Mouse (Mus musculus) adrenal gland, adult (tissue): ENCODE results near the gene Sorcs1.

Experiments used
- DNase-seq, 2 experiments: peaks; one replicate each; pipeline ENCODE4 v3.0.0; 2022 to 2023; ENCODE audit warnings: low spot score in 1 of 2; ENCODE audit not compliant: inconsistent age in 2 of 2

Sorcs1 gene

GRCm38 (mm10) chr19:50294205-50294604, 384.2 kb downstream of the Sorcs1 start:
- DNase-seq, result no peak

GRCm38 (mm10) chr19:50264450-50264849, 414.0 kb downstream of the Sorcs1 start:
- peak; percentile 15 to 72 for DNase-seq

- peak; percentile 5 to 67 for DNase-seq
Measured at GRCm38 (mm10) chr19:50258718-50259413, 419.6 kb downstream of the Sorcs1 start.

- no peak for DNase-seq
Measured at GRCm38 (mm10) chr19:50220476-50220875, 458.0 kb downstream of the Sorcs1 start.

GRCm38 (mm10) chr19:50214466-50215228, 463.8 kb downstream of the Sorcs1 start:
- DNase-seq, result no peak

- DNase-seq, result no peak
Measured at GRCm38 (mm10) chr19:50210456-50210855, 468.0 kb downstream of the Sorcs1 start.

GRCm38 (mm10) chr19:50204341-50204740, 474.1 kb downstream of the Sorcs1 start:
- no peak for DNase-seq

- no peak for DNase-seq
Measured at GRCm38 (mm10) chr19:50196592-50196991, 481.9 kb downstream of the Sorcs1 start.

- peak in 1 of 2 experiments; percentile 16 for DNase-seq
Measured at GRCm38 (mm10) chr19:50185769-50186715, 492.4 kb downstream of the Sorcs1 start.

GRCm38 (mm10) chr19:50184901-50185623, 493.4 kb downstream of the Sorcs1 start:
- peak; percentile 17 to 73 for DNase-seq

- no peak for DNase-seq
Measured at GRCm38 (mm10) chr19:50178851-50179250, 499.6 kb downstream of the Sorcs1 start.

- DNase-seq, result no peak
Measured at GRCm38 (mm10) chr19:50178151-50178550, 500.3 kb downstream of the Sorcs1 start.

- DNase-seq, result peak in 1 of 2 experiments; percentile 53
Measured at GRCm38 (mm10) chr19:50171849-50172248, 506.6 kb downstream of the Sorcs1 start.

- DNase-seq, result no peak
Measured at GRCm38 (mm10) chr19:50151111-50151510, 527.3 kb downstream of the Sorcs1 start.

- DNase-seq, result peak in 1 of 2 experiments; percentile 18
Measured at GRCm38 (mm10) chr19:50145919-50146318, 532.5 kb downstream of the Sorcs1 start.

GRCm38 (mm10) chr19:50141853-50142252, 536.6 kb downstream of the Sorcs1 start:
- DNase-seq, result no peak

- no peak for DNase-seq
Measured at GRCm38 (mm10) chr19:50134656-50135055, 543.8 kb downstream of the Sorcs1 start.

- no peak for DNase-seq
Measured at GRCm38 (mm10) chr19:50105842-50106585, 572.4 kb downstream of the Sorcs1 start.
